Mouse (Mus musculus): Measurements from ENCODE around the gene Zfp988.
"Not testable (repeated sequence)": the region's sequence is repeated elsewhere in the genome, so short reads cannot be mapped to it uniquely, and the experiment has no call there.

The Zfp988 gene

DNA sequence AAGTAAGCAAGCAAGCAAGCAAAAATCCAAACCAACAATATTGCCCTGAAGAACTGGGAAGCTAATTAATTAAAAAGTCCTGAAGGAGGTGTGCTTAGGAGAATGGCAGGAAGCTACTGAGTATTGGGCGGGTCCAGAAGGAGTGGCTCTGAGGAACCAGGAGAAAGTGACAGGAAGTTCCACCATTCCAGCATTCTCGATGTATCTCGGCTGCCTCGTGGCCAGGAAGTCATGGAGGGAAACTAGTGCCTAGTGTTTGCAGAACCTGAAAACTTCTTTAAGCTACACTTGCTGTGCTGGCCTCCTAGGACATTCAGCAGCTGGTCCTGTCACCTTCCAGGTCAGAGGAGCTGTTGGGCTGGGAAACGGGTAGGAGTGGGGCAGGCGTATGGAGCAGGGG is at the start of gene Zfp988:
Gene Zfp988 (plus strand): TSS at position 239 of the 400 bp plus-strand sequence.
- DNase-seq (ENCODE audit: low read depth, low spot score): not testable (repeated sequence)

- not testable (repeated sequence) for DNase-seq (ENCODE audit: low read depth, low spot score)
These were observed 42.8 kb upstream of the Zfp988 start for GRCm38 (mm10) chr4:147262708-147263107.

GRCm38 (mm10) chr4:147267302-147267701 is 38.2 kb upstream of the Zfp988 start:
- not testable (repeated sequence) for DNase-seq (ENCODE audit: low read depth, low spot score)

- not testable (repeated sequence) for DNase-seq (ENCODE audit: low read depth, low spot score)
These were observed 36.7 kb upstream of the Zfp988 start for GRCm38 (mm10) chr4:147268735-147269134.

DNA sequence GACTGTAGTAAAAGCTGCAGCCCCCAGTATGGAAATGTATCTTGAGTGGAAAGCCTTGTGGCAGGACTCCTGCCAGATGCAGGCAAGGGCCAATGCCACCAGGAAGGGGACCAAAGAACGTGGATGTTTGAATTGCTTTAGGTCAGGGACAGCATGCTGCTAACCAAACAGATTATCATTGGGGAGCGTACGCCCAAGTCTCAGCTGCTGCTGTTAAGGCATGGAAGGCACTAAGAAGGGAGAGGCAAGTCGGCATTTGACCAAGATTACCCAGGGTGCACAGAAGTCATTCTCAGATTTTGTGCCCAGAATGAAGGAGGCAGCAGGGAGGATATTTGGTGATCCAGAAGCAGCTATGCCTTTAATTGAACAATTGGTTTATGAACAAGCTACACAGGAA is 35.4 kb upstream of the Zfp988 start:
- not testable (repeated sequence) for DNase-seq (ENCODE audit: low read depth, low spot score)

DNA sequence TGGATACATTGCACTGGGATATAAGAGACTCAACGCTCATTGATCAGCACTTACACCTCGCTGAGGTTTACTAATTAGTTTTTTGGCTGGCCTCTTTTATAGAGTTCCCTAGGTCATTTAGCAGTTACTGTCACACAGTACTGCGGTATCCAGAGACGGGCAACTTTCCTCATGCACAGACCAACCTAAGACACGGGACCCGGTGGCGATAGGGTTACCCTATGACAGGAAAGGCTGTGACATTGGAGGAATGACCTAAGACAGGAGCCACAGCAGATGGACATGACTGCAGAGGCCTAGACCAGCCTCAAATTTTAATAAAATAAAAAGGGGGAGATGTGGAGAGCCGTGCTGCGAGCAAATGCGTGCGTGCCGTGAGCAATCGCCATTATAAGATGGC is 33.9 kb upstream of the Zfp988 start:
- DNase-seq (ENCODE audit: low read depth, low spot score): not testable (repeated sequence)

- not testable (repeated sequence) for DNase-seq (ENCODE audit: low read depth, low spot score)
These were observed 30.3 kb upstream of the Zfp988 start for GRCm38 (mm10) chr4:147275021-147275772.

DNA sequence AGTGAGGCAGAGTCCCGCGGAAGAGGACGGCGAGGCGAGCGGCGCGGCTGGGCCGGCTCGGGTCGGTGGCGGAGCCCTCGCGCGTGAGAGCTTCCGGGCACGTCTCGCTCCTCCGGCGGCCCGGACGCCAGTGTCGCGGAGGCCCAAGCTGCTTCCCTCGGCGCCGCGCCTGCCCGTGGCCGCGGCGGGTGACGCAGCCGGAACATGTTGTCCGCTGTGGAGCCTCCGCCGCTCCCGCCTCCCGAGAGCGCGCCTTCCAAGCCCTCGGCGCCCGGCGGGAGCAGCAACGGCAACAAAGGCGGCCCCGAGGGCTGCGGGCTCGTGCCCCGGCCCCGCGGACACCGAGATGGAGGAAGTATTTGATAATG is 29.7 kb upstream of the Zfp988 start:
- not testable (repeated sequence) for DNase-seq (ENCODE audit: low read depth, low spot score)

- DNase-seq (ENCODE audit: low read depth, low spot score): not testable (repeated sequence)
These were observed 25.1 kb upstream of the Zfp988 start for GRCm38 (mm10) chr4:147280406-147280805.

GRCm38 (mm10) chr4:147298585-147298984 is 6.9 kb upstream of the Zfp988 start:
- DNase-seq (ENCODE audit: low read depth, low spot score): not testable (repeated sequence)

DNA sequence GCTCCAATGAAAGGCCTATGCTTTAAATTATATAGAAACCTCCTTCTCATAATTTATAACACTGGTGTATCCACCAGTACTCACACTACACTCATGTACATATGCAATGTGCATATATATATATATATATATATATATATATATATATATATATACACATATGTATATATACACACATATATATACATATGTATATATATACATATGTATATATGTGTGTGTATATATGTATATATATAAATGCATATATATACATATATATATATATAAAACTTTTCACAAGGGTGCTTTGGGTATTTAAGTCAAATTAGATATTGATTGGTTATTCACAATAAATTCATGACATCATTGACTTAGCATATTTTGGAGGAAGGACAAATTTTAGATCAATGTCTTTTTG is 3.1 kb upstream of the Zfp988 start:
- DNase-seq (ENCODE audit: low read depth, low spot score): not testable (repeated sequence)

DNA sequence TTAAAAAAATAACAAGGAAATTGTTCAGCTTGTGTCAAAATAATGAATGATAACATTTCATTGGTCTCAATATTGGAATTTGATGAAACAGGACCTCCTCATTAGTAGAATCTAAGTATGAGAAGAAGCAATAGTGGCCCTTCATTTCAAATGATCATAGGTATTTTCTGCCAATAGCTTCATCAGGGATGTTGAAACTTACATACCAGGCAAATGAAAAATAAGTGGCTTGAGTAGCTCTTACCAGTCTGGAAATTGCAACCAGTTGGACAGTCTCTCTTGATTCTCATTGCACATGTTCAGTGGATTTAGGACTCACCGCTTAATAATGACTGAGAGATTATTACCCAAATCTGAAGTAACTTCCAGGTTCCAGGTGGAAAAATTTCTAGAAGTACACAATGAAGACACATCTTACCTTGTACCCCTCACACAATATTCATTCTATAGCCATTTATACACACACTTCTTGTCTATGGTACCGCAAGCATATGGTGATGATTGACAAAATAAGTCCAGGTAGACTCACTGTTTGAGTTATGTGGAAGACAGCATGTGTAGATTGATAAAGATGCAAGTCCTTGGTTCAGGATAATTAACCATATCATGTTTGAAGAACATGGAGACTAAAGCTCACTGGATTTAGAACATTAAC is 29.7 kb downstream of the Zfp988 start:
- DNase-seq (ENCODE audit: low read depth, low spot score): not testable (repeated sequence)

GRCm38 (mm10) chr4:147335691-147336367 is 30.4 kb downstream of the Zfp988 start:
- DNase-seq (ENCODE audit: low read depth, low spot score): not testable (repeated sequence)

- not testable (repeated sequence) for DNase-seq (ENCODE audit: low read depth, low spot score)
These were observed 31.1 kb downstream of the Zfp988 start for GRCm38 (mm10) chr4:147336368-147337195.

- DNase-seq (ENCODE audit: low read depth, low spot score): not testable (repeated sequence)
These were observed 32.0 kb downstream of the Zfp988 start for GRCm38 (mm10) chr4:147337520-147337919.

- no peak for DNase-seq (ENCODE audit: low read depth, low spot score)
These were observed 32.6 kb downstream of the Zfp988 start for GRCm38 (mm10) chr4:147338032-147338610.

- not testable (repeated sequence) for DNase-seq (ENCODE audit: low read depth, low spot score)
These were observed 33.2 kb downstream of the Zfp988 start for GRCm38 (mm10) chr4:147338706-147339105.

DNA sequence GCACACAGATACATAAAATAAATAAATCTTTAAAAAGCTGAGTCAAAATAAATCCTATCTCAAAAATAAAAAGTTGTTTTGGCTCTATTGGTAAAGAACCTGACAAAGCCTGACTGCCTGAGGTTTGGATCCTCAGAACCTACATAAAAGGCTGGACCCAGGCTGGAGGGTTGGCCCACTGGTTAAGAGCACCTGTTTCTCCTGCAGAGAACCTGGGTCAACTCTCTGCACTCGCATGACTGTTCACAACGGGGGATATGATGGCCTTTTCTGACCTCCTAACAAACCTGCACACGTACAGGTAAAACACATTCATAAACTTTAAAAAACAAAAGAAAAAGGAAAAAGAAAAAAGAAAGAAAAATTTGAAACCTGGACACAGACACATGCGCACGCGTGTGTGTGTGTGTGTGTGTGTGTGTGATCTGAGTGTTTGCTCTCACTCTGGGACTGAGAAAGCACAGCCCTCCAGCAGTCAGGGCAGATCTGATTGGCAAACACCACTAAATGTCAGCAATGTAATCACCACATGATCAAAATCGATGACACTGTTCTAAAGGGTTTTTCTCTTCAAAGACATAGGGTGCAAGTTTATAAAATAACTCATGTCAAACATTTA is 34.2 kb downstream of the Zfp988 start:
- not testable (repeated sequence) for DNase-seq (ENCODE audit: low read depth, low spot score)

DNA sequence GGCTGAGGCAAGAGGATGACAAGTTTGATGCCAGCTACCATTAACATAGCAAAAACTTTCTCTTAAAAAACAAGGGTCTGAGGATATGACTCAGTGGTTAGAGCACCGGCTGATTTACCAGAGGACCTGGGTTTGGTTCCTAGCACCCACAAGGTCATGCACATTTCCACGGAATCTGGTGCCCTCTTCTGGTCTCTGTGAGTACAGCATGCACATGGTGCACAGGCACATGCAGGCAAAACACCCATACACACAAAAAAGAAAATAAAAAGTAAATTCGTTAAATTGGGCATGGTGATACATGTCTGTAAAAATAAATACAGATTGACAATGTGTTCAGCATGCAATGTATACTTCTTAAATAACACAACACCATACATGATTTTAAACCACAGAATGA is 34.8 kb downstream of the Zfp988 start:
- DNase-seq (ENCODE audit: low read depth, low spot score): not testable (repeated sequence)

- not testable (repeated sequence) for DNase-seq (ENCODE audit: low read depth, low spot score)
These were observed 35.4 kb downstream of the Zfp988 start for GRCm38 (mm10) chr4:147340876-147341275.

Measured in brain, embryonic 18.5 days (tissue).